Mouse (Mus musculus) retina, embryonic 14.5 days (tissue): ENCODE measurements around the gene Abcb6.

ENCODE experiments used
- DNase-seq: peaks from one replicate; pipeline ENCODE4 v3.0.0-alpha.2; 2015; ENCODE audit warnings: low spot score

Gene Abcb6

DNA sequence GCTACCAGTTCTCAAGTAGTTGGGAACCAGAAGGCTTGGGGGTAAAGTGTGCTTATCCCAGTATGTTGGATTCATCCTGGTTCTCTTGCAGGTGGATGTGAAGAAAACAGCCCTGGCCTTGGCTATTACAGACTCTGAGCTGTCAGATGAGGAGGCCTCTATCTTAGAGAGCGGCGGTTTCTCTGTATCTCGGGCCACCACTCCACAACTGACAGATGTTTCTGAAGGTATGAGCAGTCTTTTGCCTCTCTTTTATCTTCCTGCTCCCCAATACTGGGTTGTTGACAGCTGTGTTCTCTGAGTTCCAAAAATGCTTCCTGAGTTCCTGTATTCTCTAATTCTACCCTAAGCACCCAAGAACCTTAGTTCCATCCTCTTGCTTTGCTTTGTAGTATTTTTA lies 34.6 kb downstream of the Abcb6 start:
- DNase-seq = no peak

DNA sequence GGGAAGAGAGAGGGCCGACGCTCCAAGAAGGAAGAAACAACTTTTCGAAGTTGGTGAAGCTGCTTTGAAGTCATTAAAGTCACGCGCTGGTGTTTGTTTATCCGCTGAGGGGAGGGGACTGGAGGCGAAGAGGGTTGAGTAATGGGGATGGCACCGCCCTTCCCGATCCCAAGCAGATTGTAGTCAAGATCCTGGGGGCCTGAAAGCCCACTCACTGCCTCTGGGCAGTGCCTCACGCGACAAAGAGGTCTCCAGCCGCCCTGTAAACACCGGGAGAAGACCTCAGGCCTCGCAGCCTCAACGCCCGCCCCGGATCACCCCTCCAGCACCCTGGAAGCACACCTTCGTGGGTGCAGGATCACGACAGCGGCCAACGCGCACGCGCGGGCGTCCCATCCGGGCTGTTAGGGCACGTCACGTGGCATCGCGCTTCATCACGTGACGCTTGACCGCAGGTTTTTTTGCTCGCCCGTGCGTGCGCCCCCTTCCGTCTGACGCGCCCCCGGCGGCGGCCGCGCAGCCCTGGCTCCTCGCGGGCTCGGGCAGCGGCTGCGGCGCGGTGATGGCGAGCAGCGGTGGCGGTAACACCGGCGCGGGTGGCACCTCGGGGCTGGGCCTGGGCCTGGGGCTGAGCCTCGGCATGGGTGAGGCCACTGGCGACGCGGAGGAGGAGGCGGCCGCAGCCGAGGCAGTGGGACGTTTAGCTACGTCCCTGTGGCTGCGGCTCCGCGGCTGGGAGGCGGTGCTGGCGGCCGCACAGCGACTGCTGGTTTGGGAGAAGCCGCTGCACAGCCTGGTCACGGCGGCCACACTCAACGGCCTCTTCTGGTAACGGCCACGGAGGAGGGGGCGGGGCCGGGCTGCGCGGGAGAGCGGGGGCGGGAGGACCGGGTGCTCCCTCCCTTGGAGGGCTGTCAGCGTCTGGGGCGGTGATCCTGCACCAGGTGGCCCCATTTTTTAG lies 37.6 kb downstream of the Abcb6 start, which contains the start of the genes Cnppd1 and Retreg2:
TSS of gene Cnppd1 (minus strand) at position 411 of the 961 bp plus-strand sequence.
TSS of gene Retreg2 (plus strand) at position 478 of the 961 bp plus-strand sequence.
- peak; percentile 98 for DNase-seq

DNA sequence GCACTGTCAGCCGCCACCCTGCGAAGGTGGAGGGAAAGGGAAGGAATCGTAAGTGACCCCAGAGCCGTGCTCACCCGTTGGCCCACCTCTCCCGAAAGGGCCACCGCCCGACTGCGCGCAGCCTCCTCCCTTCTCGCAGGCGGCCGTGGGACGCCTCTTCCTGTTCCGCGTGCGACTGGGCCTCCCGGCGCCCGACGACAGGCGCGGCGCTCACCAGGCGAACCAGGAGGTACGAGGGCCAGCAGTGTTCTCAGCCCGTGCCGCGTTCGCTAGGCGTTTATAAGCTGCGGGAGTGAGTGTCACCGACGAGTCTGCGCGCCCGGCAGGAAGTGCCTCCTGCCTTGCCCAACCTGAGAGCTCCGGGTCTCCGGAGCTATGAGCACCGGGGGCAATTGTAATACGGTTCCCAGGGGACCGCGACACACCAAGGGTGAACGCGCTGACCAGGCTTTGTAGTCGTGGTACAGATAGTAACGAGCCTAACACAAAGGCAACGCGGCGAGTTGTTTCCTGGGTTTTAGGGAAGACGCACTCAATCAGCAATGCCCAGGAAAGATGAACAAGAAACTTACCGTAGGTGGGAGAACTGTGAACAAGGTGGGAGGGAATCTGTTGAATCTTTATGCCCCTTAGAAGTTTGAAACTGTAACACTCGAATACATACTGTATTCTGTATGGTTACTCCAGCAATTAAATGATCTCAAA lies 38.6 kb downstream of the Abcb6 start:
- peak; percentile 56 for DNase-seq

DNA sequence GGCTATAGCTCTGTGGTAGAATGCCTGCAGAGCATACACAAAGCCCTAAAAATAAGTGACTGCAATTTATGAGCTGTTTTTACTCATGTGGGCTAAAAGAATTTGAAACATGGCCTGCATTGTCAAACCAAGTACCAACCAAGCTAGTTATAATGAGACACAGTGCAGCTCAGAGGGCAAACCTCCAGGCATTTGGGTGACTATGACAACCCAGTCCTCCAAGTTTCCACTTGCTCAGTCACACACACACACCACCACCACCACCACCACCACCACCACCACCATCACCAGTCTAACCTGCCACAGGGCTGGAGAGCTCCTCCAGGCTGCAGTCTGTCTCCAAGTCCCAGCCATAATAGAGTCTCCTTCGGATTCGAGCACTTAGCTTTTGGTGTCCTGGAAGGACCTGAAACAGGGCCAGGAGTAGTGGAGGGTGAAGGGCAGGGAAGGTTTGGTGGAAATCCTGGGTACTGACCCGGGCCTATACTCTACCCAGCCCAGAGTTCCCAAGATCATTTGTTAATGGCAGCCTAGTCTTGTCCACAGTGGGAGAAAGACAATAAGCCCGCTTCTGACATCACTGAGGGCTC lies 39.5 kb downstream of the Abcb6 start:
- no peak for DNase-seq

DNA sequence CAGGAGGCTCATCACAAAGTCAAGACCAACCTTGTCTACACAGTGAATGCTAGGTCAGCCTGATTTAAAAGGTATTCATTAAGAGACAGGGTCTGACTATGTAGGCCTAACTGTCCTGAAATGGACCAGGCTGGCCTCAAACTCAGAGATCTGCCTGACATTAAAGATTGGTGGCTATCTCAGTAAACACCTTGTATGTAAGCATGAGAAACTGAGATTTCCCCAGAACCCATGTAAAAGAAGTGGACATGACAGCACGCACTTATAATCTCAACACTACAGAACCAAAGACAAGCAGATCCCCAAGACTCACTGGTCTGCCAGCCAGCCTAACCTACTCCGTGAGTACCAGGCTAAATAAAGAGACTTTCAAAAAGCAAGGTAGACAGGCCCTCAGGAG lies 41.7 kb downstream of the Abcb6 start:
- no peak for DNase-seq

DNA sequence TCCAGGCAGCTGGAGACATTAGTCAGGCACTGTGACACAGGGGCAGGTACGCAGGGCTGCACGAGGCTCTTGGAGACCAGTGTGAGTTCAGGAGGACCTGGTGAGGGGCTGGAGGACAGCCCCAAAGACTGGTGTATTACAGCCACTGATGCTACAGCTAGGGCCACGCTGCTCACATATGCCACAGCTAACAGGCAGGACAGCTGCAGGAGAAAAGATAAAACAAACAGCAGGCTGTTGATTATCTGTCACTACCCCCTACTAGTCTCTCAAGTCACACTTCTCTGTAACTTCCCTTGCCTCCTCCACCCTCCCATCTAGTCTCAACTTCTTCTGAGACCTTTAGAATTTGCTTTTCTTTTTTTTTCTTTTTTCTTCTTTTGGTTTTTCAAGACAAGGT lies 43.5 kb downstream of the Abcb6 start:
- no peak for DNase-seq

DNA sequence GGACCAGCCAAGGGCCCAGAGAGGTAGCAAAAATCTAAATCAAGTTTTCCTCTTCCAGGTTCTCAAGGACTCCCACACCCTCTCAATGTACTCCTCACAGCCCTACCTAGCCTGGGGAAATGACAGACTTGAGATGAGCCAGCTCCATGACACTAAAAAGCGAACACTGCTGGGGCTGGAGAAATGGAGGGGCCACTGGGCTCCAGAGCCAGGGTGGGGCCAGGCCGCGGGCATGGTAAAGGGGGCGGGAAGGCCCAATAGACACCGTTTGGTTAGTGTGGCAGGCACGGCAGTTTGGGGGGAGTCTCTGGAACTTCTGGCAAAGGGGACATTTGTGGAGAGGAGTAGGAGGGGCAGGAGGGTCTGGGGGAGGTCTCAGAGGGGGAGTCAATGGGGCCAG lies 43.9 kb downstream of the Abcb6 start:
- no peak for DNase-seq

DNA sequence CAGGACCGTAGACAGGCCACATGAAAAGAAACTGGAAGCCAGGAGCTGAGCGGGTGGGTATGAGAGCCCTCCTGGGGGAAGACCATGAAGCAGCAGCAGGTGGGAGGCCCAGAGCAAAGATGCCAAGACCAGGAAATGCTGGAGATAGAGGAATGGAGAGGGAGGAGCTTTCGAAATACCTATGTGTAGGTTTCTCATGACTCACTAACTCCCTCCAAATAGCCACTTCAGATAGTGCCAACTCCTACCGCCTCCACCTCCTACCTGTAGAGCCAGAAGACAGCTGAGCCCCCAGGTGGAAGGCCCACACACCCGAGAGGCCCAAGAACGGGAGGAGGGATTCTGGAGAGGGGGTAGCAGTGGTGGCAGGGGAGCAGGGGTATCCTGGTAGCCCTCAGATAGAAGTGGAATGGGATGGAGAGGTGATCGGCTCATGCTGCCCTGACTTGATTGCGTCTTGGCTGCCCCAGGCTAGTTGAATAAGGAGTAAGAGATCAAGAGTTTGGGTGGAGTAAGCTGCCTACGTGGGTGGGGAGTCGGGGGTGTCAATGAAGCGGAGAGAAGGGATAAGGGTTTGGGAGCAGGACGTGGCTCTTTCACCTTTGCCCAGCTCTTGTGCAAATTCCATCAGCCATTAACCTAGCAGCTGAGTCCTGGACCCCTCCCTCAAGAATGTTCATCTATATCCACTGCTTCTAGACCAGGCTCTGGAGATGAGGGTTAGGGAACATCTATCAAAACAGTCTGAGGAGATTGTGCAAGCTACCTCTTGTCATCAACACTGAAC lies 46.6 kb downstream of the Abcb6 start, which contains the start of gene Slc23a3:
TSS of gene Slc23a3 (minus strand) at position 470 of the 787 bp plus-strand sequence.
- no peak for DNase-seq

DNA sequence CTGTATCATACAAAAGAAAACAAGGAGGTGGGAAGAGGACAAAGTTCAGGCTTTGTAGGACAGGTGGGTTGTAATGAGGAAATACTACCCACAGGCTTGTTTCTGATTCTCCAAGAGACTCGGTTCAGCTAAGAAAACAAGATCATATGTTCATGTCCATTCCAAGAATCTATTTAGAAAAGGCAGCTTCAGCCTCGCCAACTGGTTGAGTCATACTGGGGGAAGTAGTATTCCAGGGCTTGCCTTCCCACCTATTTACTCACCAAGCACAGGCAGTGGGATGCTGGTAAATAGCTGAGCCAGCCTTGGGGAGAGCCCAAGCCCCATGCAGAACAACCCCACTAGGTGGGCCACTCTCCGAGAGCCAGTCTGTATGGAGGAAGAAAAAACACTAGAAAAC lies 51.6 kb downstream of the Abcb6 start:
- no peak for DNase-seq

DNA sequence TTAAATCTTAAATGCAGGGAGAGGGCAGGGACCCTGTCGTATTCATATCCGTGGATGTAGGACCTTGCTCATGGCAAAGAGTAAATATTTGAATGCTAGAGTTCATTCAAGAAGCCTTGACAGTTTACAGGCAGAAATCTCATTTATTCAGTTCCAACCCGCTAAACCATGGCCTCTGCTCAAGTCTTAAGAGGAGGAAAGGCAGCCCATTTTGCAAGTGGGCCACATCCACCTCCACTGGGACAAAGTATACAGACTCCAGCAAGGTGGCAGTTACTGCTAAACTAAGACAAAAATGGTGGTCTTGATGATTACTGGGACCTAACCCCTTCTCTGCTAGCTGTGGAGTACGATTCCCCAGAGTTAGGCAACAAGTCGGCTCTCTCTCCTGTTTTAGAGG lies 54.8 kb downstream of the Abcb6 start:
- no peak for DNase-seq

DNA sequence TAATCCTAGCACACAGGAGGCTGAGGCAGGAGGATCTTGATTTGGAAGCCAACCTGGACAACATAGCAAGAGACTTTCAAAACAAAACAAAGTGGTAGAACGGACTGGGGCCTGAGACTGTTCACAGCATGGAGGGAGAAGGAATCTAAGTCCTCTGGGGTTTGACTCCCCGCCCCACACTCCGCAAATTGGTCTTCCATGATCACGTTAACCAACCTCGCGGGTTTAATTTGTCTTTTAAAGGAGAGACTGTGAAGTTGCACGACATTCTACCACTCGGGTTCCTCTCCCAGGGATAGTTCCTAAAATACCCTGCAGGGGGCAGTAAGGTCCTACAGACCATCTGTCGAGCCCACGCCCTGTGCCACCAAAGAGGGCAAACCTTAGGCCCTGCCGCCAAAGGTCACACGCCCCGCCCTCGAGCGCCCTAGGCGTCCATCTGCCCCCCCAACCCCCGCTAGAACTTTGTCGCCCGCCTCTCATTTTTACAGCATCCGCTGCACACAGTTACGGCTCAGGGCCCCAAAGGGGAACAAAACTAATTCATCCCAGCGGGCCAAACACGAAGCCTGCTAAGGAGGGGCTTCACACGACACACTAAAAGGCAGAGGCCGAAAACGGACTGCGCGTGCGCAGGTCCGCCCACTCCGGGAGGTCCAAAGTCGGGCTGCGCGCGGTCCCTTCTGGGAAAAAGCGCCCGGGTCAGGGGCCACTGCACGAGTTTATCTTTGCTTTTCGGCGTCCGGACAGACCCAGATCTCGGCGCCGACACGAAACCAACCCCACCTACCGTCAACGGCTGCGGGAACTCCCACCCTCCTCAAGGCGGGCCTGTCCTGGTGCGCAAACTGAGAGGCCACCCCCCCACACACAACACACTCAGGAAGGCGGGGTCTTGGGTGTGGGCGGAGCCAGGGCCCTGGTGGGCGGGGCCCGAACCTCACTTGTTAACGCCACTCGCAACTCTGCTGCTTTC lies 55.6 kb downstream of the Abcb6 start, which contains the start of gene Nhej1:
TSS of gene Nhej1 (minus strand) at position 855 of the 976 bp plus-strand sequence.
- DNase-seq = peak; percentile 98

DNA sequence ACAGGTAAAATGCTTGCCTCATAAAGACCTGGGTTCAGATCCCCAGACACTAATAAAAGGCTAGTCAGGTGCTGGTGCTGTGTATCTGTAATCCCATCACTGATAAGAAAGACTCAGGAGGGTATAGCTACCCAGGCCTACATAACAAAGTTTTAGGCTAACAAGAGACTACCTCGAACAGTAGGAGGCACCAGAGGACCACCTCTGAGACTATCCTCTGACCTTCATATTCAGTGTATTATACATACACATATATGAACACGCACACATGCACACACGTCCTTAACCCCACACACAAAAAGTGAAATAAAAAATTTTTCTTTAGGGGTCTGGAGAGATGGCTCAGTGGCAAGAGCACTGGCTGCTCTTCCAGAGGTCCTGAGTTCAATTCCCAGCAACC lies 58.0 kb downstream of the Abcb6 start:
- peak; percentile 18 for DNase-seq
